Mouse (Mus musculus) spleen, postnatal 14 days (tissue): Measurements from ENCODE around the gene Gng11.

Experiments
- DNase-seq, 2 experiments: peaks; one replicate each; pipeline ENCODE4 v3.0.0; 2021 to 2022; ENCODE audit warnings: low spot score in 2 of 2

Gng11 gene

GRCm38 (mm10) chr6:4003890-4004306, at the start of gene Gng11:
Gene Gng11 (plus strand): TSS chr6:4003904.
- DNase-seq = peak in 1 of 2 experiments; percentile 1

DNA sequence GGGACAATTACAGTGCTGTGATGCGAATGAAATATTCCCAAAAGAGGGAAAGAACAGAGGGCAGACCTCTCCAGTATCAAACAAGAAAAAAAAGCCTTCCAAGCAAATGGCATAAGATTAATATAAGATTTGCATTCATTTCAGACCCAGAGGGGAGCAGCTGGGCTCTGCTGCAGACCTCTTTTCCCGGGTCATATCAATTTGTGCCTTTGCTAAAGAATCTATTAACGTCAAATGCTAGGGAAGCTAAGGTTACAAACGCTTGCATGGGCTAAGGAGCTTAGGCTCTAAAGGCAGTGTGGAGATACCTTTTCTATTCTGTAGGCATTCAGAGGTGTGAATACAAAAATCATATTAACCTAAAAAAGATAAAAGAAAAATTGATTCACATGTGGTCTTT, 48.7 kb upstream of the Gng11 start:
- DNase-seq = no peak

DNA sequence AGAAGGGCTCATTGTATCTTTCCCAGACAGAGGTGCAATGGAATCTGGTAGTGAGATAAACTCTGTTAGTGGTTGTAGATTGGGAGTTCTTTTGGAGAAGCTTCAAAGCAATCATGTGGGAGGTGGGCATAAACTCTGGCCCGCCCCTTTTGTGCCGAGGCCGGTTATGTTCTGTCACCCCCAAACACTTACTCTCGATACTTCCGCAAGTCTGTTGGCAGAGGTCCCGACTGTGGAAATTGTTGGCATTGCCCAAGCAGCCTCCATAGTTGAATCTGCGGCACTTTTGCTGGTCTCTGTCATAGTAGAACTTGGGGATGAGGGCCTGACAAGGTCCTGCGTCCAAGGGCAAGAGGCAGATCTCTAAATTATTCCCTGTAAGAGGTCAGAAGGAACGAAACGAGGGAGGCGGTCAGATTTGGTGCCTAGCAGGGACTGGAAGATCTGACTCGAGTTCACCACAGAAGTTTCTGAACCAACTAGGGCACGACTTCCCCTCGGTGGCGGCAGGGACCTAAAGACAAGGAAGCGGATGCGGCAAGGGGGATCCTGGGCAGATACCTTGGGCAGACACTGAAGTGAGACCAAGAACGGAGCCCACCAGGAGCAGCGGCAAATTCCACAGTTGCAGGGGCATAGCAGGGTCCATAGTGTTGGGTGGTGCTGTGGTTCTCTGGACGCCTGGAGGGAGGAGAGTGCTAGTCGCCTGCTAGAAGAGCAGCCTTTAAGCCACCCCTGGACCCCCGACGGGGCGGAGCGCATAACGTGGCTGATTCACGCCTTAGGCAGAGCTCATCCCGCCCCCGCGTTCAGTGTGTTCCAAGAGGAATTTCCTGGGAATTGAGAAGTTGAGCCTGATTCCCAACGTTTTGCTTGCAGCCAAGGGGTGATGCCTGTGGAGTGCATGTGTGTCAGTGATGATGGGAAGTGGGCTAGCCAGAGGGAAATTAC, 35.8 kb upstream of the Gng11 start:
- DNase-seq = no peak

GRCm38 (mm10) chr6:3973679-3974078, 30.0 kb upstream of the Gng11 start:
- DNase-seq = no peak

GRCm38 (mm10) chr6:3982661-3983284, 20.9 kb upstream of the Gng11 start:
- DNase-seq = no peak

GRCm38 (mm10) chr6:3988750-3989149, 15.0 kb upstream of the Gng11 start, which contains the start of gene Tfpi2:
Gene Tfpi2 (minus strand): TSS chr6:3988919.
- DNase-seq = no peak

- no peak for DNase-seq
These were observed 10.2 kb upstream of the Gng11 start, which contains the start of gene Gngt1 for GRCm38 (mm10) chr6:3993492-3993891. Gene Gngt1 (plus strand): TSS chr6:3993792.

DNA sequence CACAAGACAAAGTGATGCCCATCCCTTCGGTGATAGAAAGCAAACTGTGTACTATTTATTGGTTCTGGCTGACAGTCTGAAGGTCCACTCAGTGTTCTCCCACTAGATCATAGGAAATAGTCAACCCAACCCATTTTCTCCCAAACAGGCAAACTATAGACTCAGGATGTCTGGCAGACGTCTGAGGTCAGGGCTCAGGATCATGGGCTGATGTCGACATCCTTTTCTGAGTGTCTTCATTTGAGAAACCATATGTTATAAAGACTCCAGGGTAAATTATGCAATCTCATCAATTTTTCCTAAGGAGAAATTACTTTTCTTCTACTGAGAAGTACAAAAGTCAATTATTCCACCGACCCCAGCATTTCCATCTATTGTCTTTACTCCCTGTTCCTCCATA, 5.6 kb upstream of the Gng11 start:
- DNase-seq = no peak

DNA sequence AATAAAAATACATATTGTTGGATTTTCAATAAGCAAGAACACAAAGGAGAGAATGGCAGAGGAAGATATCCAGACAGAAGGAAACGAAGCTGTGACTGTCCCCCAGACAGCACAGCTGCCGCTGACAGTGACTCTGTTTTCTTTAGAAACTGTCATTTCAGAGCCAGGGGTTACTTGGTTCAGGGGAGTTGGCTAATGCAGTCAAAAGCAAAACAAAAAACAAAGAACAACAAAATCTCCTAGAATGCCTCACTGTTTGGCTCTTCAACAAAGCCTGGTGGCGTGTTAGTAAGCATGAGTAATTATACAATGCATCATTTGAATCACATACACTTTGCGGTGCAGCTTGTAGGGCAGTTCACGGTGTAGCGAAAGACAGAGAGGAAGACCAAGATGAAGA, 4.4 kb upstream of the Gng11 start:
- DNase-seq = no peak

- no peak for DNase-seq
These were observed 3.0 kb upstream of the Gng11 start for GRCm38 (mm10) chr6:4000716-4001115.

DNA sequence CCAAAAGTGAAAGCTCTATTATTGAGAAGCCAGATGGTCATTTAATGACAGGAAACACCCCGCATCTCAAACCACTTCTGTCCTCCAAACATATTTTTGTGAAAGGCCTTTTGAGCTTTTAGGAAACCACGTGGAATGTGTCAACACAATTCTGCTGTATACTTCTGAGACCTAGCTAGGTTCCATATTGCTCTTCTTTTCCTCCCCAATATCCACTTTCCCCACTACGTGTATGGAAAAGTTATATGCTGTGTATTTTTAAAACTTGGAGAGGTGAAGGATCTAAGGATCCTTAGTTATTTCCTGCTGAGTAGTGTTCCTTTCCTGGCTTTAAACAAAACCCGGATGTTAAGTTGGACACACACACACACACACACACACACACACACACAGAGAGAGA, 259 bp upstream of the Gng11 start:
- DNase-seq = no peak

- DNase-seq = no peak
These were observed 1.1 kb downstream of the Gng11 start for GRCm38 (mm10) chr6:4004808-4005207.

DNA sequence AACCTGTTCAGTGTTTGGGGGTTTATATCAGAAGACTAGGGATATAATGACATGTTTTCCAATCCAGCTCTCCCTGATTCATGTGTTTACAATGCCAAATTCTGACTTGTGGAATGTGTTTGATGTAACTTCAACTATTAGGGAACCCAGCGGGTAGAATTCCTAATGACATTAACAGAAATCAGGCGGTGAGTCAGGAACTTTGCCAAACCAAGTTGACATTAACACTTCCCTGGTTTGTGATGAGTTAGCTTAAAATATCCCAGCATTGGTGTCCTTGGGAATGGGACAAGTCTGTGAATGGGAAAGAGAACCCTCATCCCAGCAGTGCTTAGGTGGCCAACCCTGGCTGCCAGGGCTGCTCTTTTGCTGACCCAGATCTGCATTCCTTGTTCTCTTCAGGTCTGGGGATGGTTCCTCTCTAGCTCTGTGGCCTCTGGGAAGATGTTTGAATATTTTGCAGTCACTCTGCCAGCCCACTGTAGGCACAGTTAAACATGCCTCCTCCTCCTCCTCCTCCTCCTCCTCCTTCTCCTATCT, 4.9 kb downstream of the Gng11 start:
- DNase-seq = no peak

GRCm38 (mm10) chr6:4009548-4009947, 5.8 kb downstream of the Gng11 start:
- no peak for DNase-seq

DNA sequence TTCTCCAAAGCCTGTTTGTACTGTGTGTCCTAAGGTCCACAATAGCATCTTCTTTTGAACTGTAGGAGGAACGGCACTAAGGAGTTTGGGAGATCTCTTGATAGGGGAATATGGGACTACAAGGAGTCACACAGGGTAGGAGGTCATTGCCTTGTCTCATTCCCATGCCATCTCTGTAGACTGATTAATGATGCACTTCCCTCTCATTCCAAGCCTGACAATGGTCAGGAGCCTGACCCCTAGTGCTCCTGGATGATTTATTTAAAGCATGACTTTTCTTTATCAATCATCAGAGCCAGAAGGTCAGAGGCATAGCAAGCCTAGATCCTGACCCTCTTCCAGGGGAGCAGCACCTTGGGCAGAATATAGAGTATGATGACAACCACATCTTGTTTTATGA, 18.9 kb downstream of the Gng11 start:
- DNase-seq = no peak

GRCm38 (mm10) chr6:4026367-4026766, 22.7 kb downstream of the Gng11 start:
- DNase-seq = no peak

- no peak for DNase-seq
These were observed 27.3 kb downstream of the Gng11 start for GRCm38 (mm10) chr6:4030956-4031355.

DNA sequence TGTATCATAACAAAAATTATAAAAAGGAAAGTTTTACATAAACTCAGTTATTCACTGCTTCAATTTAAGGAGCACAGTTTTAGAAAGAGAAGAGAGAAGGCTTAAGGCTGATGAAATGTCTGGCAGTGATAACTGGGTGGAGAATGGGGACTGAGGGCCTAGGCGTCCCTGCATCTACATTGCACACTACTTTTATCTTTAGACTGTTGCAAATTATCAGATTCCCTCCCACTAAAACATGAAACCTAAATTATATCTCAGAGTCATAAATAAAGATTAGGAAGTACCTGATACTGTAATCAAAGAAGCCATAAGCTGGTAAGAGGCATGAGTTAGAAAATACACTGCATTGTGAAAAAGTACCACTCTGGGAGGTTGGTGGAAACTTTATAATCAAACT, 38.1 kb downstream of the Gng11 start:
- no peak for DNase-seq

DNA sequence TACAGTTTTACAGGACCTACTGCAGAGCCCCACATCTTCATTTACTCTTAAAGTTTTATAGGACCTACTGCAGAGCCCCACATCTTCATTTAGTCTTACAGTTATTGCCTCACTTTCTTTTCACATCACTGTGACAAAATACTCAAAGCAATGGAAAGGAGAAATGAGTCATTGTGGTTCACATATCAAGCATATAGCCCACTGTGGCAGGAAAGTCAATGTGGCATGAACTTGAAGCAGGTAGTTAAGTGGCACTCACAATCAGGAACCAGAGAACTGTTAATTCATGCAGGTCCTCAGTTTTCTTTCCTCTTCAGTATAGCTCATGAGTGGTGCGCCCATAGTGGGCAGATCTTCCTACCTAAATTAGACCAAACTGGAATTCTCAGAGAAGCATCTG, 43.5 kb downstream of the Gng11 start:
- no peak for DNase-seq

GRCm38 (mm10) chr6:4052843-4053242, 49.1 kb downstream of the Gng11 start:
- DNase-seq = no peak

GRCm38 (mm10) chr6:4054387-4054786, 50.7 kb downstream of the Gng11 start:
- no peak for DNase-seq
